Mouse (Mus musculus) retina, postnatal 7 days (tissue): ENCODE measurements around the gene Eif4ebp2.

Source experiments
- DNase-seq: peaks from one replicate; pipeline ENCODE4 v3.0.0-alpha.2; 2012; ENCODE audit warnings: low read depth, low spot score

Gene Eif4ebp2

DNA sequence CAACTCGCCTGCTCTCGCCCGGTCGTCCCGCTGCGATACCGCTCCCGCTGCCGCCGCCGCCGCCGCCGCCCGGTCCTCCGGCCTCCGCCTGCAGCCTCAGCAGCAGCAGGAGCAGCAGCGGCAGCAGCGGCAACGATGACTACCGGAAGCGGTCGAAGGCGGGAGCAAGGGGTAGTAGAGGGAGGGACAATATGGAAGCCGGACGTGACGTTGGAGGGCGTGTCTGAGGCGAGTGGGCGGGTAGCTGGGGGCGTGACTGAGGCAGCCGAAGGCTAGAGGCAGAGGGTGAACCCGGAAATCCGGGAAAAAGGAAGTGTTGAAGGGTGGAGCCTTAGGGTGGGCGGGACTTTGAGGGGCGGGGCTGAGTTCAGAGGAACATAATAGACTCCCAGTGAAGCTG, at the start of gene Eif4ebp2:
Gene Eif4ebp2, minus strand, starts transcription at position 17 of the 400 bp plus-strand sequence.
- peak; percentile 99 for DNase-seq

DNA sequence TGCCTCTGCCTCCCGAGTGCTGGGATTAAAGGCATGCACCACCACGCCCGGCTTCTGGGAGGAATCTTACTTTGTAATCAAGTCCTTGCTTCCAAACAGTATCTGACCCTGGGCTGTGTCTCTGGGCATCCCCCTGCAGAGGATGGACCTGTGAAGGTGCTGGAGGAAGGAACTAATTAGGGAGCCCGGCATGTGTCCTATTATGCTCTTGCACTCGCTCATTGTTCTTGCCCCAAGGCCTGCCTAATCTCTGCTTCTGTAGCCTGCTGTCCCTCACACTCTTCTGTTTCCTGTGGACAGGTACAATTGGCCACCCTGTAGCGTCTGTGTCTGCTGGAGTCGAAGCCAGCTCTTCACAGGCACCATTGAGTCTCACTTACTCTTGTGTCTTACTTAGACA, 48.3 kb upstream of the Eif4ebp2 start:
- DNase-seq, result no peak

DNA sequence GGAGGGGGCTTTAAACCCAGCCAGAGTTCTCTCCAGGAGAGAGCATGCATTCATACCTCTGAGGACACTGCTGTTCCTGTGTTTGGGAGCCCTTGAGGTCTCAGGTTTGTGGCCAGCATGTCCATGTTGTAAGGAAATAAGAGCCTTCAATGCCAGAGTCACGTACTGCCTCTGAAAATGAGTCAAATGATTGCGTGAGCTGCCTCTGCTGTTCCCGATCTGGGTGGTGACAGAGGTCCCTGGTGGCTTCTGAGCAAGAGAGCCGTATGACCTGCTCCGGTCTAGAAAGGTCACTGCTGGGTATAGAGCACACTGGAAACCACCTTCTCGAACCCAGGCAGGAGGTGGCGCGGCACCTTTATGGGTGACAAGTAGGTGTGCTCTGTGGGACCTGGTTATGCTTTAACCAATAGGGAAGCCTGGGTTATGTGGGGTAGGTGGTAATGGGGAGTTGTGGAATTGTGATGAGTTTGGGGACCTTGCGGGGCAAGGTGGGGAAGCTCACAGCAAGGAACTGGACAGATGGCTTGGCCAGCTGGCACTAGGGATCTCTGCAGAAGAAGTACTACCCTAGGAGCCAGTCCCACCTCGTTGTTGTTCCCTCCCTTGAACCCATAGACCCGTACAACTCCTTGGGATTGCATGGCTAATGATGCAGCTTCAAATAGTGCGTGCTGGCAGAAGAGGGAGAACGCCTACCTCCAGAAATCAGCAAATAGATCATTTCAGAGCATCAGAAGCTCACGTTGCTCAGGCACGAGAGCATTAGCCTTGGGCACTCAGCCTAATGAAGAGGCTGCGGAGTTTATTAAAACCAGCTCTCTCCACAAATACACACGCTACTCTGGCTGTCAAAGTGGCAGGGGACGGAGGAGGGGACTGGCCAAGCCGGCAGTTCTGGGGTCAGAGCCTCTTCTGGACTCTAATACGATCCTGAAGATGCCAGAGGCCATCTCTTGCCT, 47.3 kb upstream of the Eif4ebp2 start:
- no peak for DNase-seq

DNA sequence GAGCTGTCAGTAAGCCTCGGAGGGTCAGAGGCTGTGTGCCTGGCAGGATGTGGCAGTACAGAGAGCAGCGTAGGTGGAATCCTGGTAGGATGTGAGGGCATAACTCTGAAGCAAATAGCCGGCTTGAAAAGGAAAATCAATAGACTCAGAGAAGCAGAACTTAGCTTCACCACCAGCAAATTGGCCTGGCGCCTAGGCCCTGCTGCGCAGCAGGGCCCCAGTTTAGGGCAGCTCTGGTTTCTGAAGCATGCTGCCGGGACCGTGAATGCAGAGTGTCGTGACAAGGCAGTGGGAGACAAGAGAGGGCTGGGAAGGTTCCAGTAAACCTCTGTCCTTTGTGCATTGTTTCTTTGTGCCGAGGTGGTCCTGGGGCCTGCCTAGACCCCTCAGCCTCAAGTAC, 43.8 kb upstream of the Eif4ebp2 start:
- DNase-seq, result no peak

DNA sequence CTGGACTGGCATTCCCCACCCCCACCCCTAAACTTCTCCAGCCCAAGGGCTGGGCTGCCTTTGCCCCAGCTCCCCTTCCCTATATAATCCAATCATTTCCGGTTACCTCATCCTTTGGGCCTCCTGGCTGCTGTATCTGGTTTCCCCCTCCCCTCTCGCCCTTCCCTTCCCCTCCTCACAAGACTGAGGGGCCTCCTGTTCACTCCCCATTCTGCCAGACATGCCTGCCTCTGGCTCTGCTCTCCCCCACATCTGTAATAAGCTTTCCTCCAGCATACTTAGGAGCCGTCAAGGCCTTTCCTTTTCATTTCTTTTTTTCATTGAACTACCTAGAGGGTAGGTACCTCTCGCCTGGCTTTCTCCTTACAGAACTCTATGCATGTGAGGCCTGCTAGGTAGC, 43.0 kb upstream of the Eif4ebp2 start:
- no peak for DNase-seq

GRCm38 (mm10) chr10:61492040-61492439, 39.6 kb upstream of the Eif4ebp2 start:
- DNase-seq, result peak; percentile 69

DNA sequence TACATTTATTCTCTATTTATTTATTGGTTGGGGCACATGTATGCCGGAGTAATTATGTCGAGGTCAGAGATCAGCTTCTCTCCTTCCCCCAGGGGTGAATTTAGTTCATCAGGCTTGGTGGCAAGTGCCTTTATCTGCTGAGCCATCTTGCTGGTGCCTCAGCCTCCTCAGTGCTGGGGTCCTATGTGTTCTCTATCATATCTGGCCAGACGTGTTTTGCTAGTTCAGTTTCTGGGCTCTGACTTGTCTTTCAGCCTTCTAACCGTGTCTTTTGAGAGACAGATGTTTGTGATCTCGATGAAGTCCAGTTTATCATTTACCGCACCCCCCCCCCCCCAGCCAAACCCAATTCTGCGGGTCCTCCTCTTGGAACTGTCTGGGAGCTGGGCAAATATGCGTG, 39.1 kb upstream of the Eif4ebp2 start:
- no peak for DNase-seq

- DNase-seq, result no peak
Measured at GRCm38 (mm10) chr10:61488522-61489110, 36.2 kb upstream of the Eif4ebp2 start.

GRCm38 (mm10) chr10:61486551-61487339, 34.3 kb upstream of the Eif4ebp2 start:
- no peak for DNase-seq

- DNase-seq, result no peak
Measured at GRCm38 (mm10) chr10:61484801-61485200, 32.3 kb upstream of the Eif4ebp2 start.

- no peak for DNase-seq
Measured at GRCm38 (mm10) chr10:61482771-61483170, 30.3 kb upstream of the Eif4ebp2 start.

DNA sequence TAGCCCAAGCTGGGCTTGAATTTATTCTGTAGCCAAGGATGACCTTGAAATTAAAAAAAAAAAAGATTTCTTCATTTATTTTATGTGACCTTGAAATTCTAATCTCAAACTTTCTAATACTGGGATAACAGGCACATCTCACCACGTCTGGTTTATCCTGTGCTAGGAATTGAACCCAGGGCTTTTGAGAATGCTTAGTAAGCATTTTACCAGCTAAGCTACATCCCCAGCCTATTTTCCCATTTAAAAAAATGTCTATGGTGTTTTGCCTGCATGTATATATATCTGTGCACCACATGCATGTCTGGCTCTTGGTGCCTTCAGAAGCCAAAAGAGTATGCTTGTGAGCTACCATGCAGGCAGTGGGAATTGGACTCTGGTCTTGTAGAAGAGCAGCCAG, 28.0 kb upstream of the Eif4ebp2 start:
- DNase-seq, result no peak

GRCm38 (mm10) chr10:61479927-61480326, 27.5 kb upstream of the Eif4ebp2 start:
- no peak for DNase-seq

DNA sequence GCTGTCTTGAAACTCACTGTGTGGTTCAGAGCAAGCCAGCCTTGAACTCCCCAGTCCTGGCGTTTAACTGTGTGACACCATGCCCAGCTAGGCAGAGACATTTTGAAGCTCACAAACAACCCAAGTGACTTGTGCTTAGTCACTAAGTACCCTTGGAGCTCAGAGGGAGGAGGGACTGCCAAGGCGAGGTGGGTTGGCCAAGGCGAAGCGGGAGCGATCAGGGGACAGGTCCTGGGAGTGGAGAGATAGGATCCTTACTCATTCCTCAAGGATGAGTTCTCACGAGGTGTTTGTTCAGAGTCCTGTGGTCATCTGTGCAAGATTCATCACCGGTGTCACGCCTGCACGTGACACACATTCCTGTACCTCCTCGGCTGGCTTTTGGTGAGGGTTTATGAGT, 27.0 kb upstream of the Eif4ebp2 start:
- no peak for DNase-seq

- peak; percentile 9 for DNase-seq
Measured at GRCm38 (mm10) chr10:61476440-61477165, 24.1 kb upstream of the Eif4ebp2 start.

DNA sequence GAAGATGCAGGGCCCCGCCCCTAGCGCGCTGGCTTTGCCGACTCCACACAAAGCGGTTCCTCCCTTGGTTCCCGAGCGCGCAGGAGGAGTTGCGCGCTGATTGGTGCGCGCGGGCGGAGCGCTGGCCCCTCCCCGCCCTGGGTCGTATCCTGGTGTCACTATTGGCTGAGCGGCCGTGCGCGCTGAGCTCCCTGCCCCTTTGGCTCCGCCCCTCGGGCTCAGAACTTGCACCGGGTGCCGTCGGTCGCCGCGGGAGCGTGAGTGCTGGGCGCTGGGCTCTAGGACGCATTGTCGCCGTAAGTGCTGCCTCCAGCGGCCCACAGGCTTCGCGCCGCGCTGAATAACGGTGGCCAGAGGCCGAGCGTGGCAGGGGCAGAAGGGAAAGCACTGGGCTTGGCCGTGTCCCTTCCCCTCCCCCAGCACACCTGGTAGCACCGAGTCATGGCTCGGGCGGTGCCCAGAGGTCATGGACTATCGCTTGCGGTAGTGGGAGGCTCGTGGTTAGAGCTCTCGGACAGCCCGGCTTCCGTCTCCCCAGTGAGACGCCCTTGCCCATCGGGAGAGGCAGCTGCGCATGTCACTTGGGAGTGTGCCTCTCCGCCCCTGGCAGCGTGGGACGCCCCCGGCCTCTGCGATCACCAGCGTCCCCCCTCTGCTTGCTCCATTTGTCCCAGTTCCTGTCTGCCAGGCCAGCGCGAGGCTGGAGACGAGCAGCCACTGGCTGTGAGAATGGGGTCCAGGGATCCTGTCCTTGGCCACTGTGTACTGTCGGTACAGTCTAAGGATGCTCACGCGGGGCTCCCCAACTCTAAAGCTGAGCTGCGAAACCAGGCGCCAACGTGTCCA, 23.4 kb upstream of the Eif4ebp2 start, which contains the start of gene Lrrc20:
Gene Lrrc20, plus strand, starts transcription at position 208 of the 846 bp plus-strand sequence.
- DNase-seq, result peak; percentile 76

DNA sequence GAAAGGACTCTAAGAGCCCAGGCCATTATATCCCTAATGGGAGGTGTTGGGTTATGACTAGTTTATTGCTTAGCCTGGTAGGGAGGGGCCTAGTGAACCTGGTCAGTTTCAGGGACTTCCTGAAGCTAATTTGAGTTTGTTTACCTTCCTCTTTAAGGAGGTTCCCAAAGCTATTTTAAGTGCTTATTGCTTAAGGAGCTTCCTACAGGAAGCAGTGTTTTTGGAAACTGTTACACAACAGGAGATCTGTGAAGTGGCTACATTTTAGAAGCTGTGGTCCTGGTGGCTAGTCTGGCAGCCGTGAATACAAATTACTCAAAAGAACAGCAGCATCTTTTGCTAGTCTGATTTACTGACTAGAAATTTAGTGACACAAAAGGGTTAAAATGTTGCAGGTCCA, 21.9 kb upstream of the Eif4ebp2 start:
- DNase-seq, result no peak

GRCm38 (mm10) chr10:61473640-61474039, 21.2 kb upstream of the Eif4ebp2 start:
- no peak for DNase-seq

- DNase-seq, result no peak
Measured at GRCm38 (mm10) chr10:61468900-61469299, 16.4 kb upstream of the Eif4ebp2 start.

- DNase-seq, result peak; percentile 38
Measured at GRCm38 (mm10) chr10:61466873-61467272, 14.4 kb upstream of the Eif4ebp2 start.
